Mouse (Mus musculus): ENCODE results near the gene Heatr3.

DNA sequence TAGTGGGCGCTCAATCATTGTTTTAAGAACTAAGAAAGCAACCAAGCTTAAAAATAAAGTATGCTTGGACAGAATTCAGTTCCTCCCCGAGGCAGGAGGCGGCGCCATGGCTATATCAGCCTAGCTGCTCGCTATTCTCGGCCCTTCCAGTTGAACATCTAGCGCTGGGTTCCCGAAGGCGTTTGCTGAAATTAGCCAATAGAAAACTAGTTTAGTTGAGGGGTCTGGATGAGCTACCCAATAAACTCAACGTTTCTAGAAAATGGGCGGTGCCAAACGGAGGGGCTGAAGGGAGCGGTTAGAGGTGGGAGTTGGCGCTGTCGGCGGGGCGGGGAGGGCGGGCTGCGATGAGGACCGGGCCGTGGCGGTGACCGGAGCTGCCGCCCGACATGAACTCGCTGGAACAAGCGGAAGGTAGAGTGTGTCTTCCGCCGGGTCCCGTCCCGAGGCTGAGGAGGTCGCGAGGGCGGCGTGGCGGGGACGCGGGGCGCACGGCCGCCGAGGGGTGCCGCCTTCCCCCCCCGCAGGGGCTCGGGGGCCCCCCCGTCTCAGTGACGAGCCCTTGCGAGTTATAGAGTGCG, 19.1 kb upstream of the Heatr3 start, which contains the start of gene Cnep1r1:
- TF ChIP-seq CTCF (IDR thresholded peaks at IDR 0.05; ENCODE audit: low read depth, low read length) (peak; percentile 52), POLR2A (IDR thresholded peaks at IDR 0.05; ENCODE audit: borderline replicate concordance, low read depth, low read length) (no peak)

Measured in bone marrow macrophage, adult 2 months (primary cell).